Mouse (Mus musculus): ENCODE data around the gene Sntg2. TPM values are rescaled to one million over a fixed set of nuclear protein-coding genes. Genes with fewer than 3 reads are reported as not detected.

The Sntg2 gene
- total RNA-seq, 2 experiments from 2014 or later, result 0.27 to 1.3 TPM

DNA sequence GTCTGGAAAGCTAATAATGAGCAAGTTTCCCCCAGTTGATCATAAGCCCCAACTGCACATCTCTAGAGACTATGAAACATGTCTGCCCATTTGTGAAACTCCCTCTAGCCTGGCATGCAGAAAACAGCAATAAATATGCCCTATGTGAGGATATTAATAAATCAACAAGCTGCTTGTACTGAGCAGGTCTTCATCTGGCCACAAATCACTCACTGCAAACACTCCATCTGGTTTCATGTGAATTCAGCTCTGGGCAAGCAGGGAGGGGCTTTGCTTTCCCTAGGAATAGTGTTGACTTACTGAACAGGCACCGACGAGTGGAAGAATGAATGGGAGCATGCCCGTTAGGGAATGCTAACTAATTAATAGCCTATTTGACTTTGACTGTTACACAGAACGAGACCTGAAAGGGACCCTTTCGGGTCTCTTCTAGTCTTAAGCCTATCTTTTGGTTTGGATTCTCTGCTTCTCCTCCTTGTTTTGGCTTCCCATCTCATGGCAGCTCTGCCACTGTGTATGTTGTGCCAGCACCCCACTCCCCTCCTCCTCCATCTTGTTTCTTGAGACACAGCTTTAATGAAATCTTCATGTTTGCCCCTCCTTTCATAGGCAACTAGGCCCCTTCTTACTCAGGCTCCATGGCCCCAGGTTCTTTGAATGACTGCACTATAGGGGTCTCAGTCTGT is 86.1 kb downstream of the Sntg2 start:
- intact Hi-C loops (cut with DNase I), result no loop called here
- DNase-seq, result no peak

- intact Hi-C loops (cut with DNase I), result no loop called here
- no peak for DNase-seq
Observed at GRCm38 (mm10) chr12:30283741-30284140, 89.4 kb downstream of the Sntg2 start.

- no peak for DNase-seq
- intact Hi-C loops (cut with DNase I), result no loop called here
Observed at GRCm38 (mm10) chr12:30272242-30272985, 100.8 kb downstream of the Sntg2 start.

GRCm38 (mm10) chr12:30264206-30264605 is 109.0 kb downstream of the Sntg2 start:
- DNase-seq, result no peak
- intact Hi-C loops (cut with DNase I), result no loop called here

GRCm38 (mm10) chr12:30261187-30261586 is 112.0 kb downstream of the Sntg2 start:
- DNase-seq, result no peak

GRCm38 (mm10) chr12:30258641-30259040 is 114.5 kb downstream of the Sntg2 start:
- intact Hi-C loops (cut with DNase I), result no loop called here

More at GRCm38 (mm10) chr12:30261187-30261586, 112.0 kb downstream of the Sntg2 start:
- intact Hi-C loops (cut with DNase I), result no loop called here

GRCm38 (mm10) chr12:30257664-30258063 is 115.5 kb downstream of the Sntg2 start:
- intact Hi-C loops (cut with DNase I), result no loop called here

More at GRCm38 (mm10) chr12:30258641-30259040, 114.5 kb downstream of the Sntg2 start:
- DNase-seq, result no peak

DNA sequence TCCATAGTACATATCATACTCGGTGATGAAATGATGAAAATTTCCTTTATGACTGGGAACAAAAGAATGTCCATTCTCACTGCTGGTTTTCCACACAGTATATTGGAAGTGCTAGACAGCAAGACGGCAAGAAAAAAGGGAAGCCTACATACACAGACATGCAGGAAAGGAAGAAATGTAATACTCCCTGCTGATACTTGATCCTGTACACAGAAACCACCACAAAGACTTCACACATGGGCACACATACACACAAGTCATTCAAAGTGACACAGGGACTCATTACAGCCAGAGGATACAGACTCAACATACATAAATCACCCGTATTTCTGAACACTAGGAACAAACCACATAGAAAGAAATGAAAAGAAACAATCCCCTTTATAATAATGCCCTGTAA is 117.0 kb downstream of the Sntg2 start:
- intact Hi-C loops (cut with DNase I), result no loop called here
- no peak for DNase-seq

More at GRCm38 (mm10) chr12:30257664-30258063, 115.5 kb downstream of the Sntg2 start:
- DNase-seq, result no peak

DNA sequence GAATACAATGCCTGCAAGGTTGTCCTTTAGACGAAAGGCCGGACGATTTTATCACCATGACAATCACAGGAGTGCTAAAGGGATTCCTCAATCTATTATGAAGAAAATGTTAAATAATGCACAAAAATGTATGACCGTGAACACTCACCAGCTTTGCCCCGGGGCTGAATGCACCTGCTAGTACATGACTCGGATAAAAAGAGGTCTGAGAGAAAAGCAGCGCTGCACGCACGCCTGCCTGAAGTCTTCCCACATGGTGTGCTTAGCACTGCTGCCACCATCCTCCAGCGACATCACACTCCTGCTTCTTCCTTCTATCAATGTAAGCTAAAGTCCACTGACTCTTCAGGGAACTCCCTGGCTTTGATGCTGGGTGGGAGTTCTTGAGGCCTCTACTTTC is 118.6 kb downstream of the Sntg2 start:
- intact Hi-C loops (cut with DNase I), result no loop called here
- DNase-seq, result no peak

DNA sequence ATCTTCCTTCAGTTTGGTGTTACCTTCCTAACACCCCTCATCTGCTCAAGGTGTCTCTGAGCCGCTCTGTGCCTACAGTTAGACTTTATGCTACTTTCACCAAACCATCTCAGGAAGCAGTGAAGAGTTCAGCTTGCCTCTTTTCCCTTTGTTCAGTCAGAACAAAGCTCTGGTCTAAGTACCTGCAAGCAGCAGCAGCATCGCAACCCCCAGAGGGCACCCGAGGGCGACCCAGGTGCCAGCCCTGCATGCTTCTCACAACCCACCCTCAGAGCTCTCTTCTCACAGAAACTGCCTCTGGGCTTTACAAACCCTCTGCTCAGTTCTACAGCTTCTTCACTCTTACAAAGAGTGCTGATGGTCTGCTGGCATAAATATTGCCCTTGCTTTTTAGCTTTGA is 120.8 kb downstream of the Sntg2 start:
- intact Hi-C loops (cut with DNase I), result no loop called here
- DNase-seq, result no peak

GRCm38 (mm10) chr12:30251283-30251829 is 121.8 kb downstream of the Sntg2 start:
- intact Hi-C loops (cut with DNase I), result no loop called here
- no peak for DNase-seq

GRCm38 (mm10) chr12:30249068-30249467 is 124.1 kb downstream of the Sntg2 start:
- no peak for DNase-seq
- intact Hi-C loops (cut with DNase I), result no loop called here

GRCm38 (mm10) chr12:30246286-30246945 is 126.8 kb downstream of the Sntg2 start:
- intact Hi-C loops (cut with DNase I), result no loop called here
- no peak for DNase-seq

DNA sequence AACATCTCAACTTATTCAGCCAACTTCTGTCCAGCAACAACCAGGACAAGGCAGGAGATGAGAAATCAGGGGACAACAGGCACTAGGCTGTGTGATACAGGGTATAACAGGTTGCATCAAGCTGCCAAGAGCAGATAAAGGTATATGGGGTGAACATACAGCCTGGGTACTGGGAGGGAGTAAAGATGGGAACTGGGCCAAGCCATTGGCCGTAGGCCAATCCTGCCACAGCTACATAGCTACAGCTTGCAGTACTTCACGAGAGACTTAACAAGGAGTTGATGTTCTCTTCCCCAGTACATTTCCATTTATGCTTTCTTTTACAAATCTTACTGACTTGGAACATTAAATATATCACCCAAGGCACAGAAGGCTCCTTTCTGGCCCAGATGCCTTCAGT is 129.0 kb downstream of the Sntg2 start:
- intact Hi-C loops (cut with DNase I), result no loop called here
- no peak for DNase-seq

GRCm38 (mm10) chr12:30240891-30241290 is 132.3 kb downstream of the Sntg2 start:
- intact Hi-C loops (cut with DNase I), result no loop called here
- DNase-seq, result no peak

- no peak for DNase-seq
- intact Hi-C loops (cut with DNase I), result no loop called here
Observed at GRCm38 (mm10) chr12:30234940-30235339, 138.2 kb downstream of the Sntg2 start.

DNA sequence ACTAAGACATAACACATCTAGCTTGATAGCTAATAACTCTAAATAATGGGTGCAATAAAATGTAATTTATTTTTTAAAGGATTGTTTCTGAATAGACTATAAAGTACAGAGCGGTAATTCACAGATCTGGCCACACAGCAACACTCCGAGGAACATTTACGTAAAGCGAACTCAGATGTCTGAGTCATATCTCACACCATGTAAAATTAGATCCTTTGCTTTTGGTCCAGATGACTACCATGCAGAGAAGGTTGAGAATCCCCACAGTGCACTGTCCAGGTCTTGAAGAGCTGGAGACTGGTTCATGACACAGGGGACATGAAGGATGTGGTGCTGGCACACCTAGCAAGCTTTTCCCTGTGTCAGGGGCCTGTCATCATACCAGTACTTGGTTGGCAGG is 145.2 kb downstream of the Sntg2 start:
- intact Hi-C loops (cut with DNase I), result no loop called here
- DNase-seq, result no peak

- intact Hi-C loops (cut with DNase I), result no loop called here
- DNase-seq, result no peak
Observed at GRCm38 (mm10) chr12:30226247-30226646, 146.9 kb downstream of the Sntg2 start.

DNA sequence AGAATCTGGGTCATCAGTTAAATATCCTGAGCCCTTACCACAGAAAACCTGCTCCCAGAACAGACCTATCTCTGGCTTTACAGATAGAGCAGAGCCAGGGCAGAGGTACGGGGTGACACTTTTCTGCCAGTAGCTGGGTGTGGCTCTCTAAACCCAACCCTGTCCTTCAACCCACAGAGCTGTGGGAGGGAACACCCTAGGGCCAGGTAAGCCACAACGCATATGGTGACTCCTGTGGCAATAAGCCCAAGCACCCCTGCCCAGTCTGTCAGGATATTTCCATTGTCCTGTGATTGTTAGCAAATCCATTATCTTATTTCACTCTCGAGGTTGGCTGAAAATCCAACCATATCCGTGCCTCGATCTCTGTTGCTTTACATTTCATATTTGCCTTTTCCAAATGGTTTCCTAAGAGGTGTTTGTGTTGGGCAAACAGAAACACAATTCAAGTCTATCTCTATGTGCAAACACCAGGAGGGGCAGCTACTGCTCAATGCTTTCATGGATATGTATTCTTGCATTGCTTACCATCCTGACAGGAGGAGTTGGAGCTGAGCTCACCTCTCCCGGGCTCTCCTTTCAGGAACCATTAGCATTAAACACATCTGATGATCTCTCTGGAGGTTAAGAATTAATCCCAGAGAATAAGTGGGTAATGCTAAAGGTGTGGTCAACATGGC is 156.3 kb downstream of the Sntg2 start:
- intact Hi-C loops (cut with DNase I), result no loop called here
- no peak for DNase-seq

DNA sequence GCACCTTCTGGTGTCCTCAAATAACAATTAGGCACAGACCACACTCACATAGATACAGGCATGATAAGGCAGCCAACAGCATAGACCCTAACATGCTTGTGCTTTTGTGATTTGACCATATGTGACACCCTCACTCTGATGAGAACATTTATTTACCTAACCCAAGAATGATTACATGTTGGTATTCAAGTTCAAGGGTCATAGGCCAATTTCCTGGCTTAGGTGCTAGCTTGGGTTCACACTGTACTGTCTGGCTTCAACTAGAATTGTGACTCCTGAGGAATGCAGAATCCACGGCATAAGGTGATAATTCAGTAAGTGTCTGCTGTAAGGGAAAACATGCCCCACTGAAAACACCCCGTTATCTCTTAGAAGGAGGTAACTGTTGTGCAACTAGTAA is 158.4 kb downstream of the Sntg2 start:
- DNase-seq, result no peak
- intact Hi-C loops (cut with DNase I), result no loop called here

GRCm38 (mm10) chr12:30210388-30210787 is 162.8 kb downstream of the Sntg2 start:
- intact Hi-C loops (cut with DNase I), result no loop called here
- no peak for DNase-seq
